Mouse (Mus musculus) kidney, postnatal 4 days (tissue): ENCODE data around the gene Mep1a.
"Not testable (repeated sequence)": the region's sequence is repeated elsewhere in the genome, so short reads cannot be mapped to it uniquely, and the experiment has no call there.

Experiments
- DNase-seq, 2 experiments: peaks; one replicate each; pipeline ENCODE4 v3.0.0; 2021; ENCODE audit warnings: mixed read lengths in 2 of 2

Mep1a gene

GRCm38 (mm10) chr17:43502592-43502991 is at the start of gene Mep1a:
Gene Mep1a (minus strand): TSS chr17:43502812.
- peak in 1 of 2 experiments; percentile 44 for DNase-seq

GRCm38 (mm10) chr17:43551122-43551630 is 48.6 kb upstream of the Mep1a start:
- DNase-seq: no peak

GRCm38 (mm10) chr17:43544040-43544439 is 41.4 kb upstream of the Mep1a start:
- no peak for DNase-seq

GRCm38 (mm10) chr17:43543539-43543938 is 40.9 kb upstream of the Mep1a start, which contains the start of gene Ankrd66:
Gene Ankrd66 (minus strand): TSS chr17:43543639.
- DNase-seq: no peak

GRCm38 (mm10) chr17:43538767-43539166 is 36.2 kb upstream of the Mep1a start:
- no peak for DNase-seq

GRCm38 (mm10) chr17:43536841-43537240 is 34.2 kb upstream of the Mep1a start:
- DNase-seq: not testable (repeated sequence)

GRCm38 (mm10) chr17:43534362-43535222 is 32.0 kb upstream of the Mep1a start:
- peak; percentile 76 to 86 for DNase-seq

- DNase-seq: no peak
Observed at GRCm38 (mm10) chr17:43531192-43531591, 28.6 kb upstream of the Mep1a start.

- no peak for DNase-seq
Observed at GRCm38 (mm10) chr17:43530507-43530906, 27.9 kb upstream of the Mep1a start.

- DNase-seq: no peak
Observed at GRCm38 (mm10) chr17:43520166-43520565, 17.6 kb upstream of the Mep1a start.

- DNase-seq: peak; percentile 80 to 85
Observed at GRCm38 (mm10) chr17:43518644-43519409, 16.2 kb upstream of the Mep1a start.

GRCm38 (mm10) chr17:43510782-43511181 is 8.2 kb upstream of the Mep1a start:
- no peak for DNase-seq

GRCm38 (mm10) chr17:43504594-43504934 is 2.0 kb upstream of the Mep1a start:
- DNase-seq: peak; percentile 16 to 47

- no peak for DNase-seq
Observed at GRCm38 (mm10) chr17:43503861-43504593, 1.4 kb upstream of the Mep1a start.

- DNase-seq: no peak
Observed at GRCm38 (mm10) chr17:43501631-43502030, 981 bp downstream of the Mep1a start.

GRCm38 (mm10) chr17:43501223-43501622 is 1.4 kb downstream of the Mep1a start:
- DNase-seq: no peak

GRCm38 (mm10) chr17:43500513-43500912 is 2.1 kb downstream of the Mep1a start:
- DNase-seq: peak in 1 of 2 experiments; percentile 27

GRCm38 (mm10) chr17:43497521-43497920 is 5.1 kb downstream of the Mep1a start:
- no peak for DNase-seq

GRCm38 (mm10) chr17:43495502-43495901 is 7.1 kb downstream of the Mep1a start:
- DNase-seq: no peak

GRCm38 (mm10) chr17:43490371-43490770 is 12.2 kb downstream of the Mep1a start:
- DNase-seq: not testable (repeated sequence)

GRCm38 (mm10) chr17:43488439-43489151 is 14.0 kb downstream of the Mep1a start:
- DNase-seq: no peak

GRCm38 (mm10) chr17:43485982-43486381 is 16.6 kb downstream of the Mep1a start:
- no peak for DNase-seq
